ENCODE assay signal across 9 mouse cellular contexts in genomic region chr2:59178191-59178590, GRCm38 (mm10). TPM values are rescaled to one million over a fixed set of nuclear protein-coding genes. Genes with fewer than 3 reads are reported as not detected.
DNase-seq lines count a peak whose midpoint lies in the region; ATAC-seq lines count a peak whose summit lies in the region.
"Had no signal": no experiment of that assay in that cellular context is flagged by ENCODE, and none has a peak within 500 bp of the region (broad histone marks: within the 10 kb centered on the region; RNA-seq: fewer than 3 reads in every experiment).

No protein-coding gene starts in this region.

- no peaks in the 10 kb centered on the region for H3K27me3 ChIP-seq in midbrain, embryonic 13.5 days
- H3K27me3 ChIP-seq in stomach, embryonic 15.5 days (replicated peaks), result no peaks in the 10 kb centered on the region
- H3K27me3 ChIP-seq: embryonic facial prominence, embryonic 12.5 days had no signal

- WGBS in midbrain, embryonic 13.5 days, result 72% methylated on average over 8 of the region's 8 CpGs
- WGBS in stomach, embryonic 15.5 days, result 75% methylated on average over 8 of the region's 8 CpGs

- intact Hi-C loops in left cerebral cortex, postnatal 14 days (cut with DNase I), result no loop called here
- intact Hi-C loops in left cerebral cortex, postnatal 4 days (cut with DNase I), result no loop called here

- DNase-seq in left cerebral cortex, postnatal 14 days (ENCODE audit: low spot score in 2 of 2), result peak; percentile 66 to 80
- no peak for DNase-seq in left cerebral cortex, postnatal 4 days
- DNase-seq in frontal cortex, postnatal 10 days (ENCODE audit: low spot score in 2 of 2), result peak; percentile 29 to 35
- no peak for DNase-seq in lung, postnatal 4 days
- DNase-seq in embryo, embryonic 10 days (ENCODE audit: low spot score), result no peak

- H3K36me3 ChIP-seq in midbrain, embryonic 13.5 days, result no peaks in the 10 kb centered on the region
- no peaks in the 10 kb centered on the region for H3K36me3 ChIP-seq in stomach, embryonic 15.5 days
- H3K36me3 ChIP-seq: embryonic facial prominence, embryonic 12.5 days had no signal

- H3K27ac ChIP-seq in midbrain, embryonic 13.5 days, result no peak overlapping the region
- H3K27ac ChIP-seq in stomach, embryonic 15.5 days, result peak overlapping the region; percentile 74; the same call in 1 of the 2 replicates
- H3K27ac ChIP-seq: embryonic facial prominence, embryonic 12.5 days had no signal

- no peak overlapping the region for H3K4me3 ChIP-seq in midbrain, embryonic 13.5 days (replicated peaks)
- no peak overlapping the region for H3K4me3 ChIP-seq in stomach, embryonic 15.5 days (replicated peaks)
- H3K4me3 ChIP-seq: embryonic facial prominence, embryonic 12.5 days had no signal

- no peak overlapping the region for H3K9ac ChIP-seq in midbrain, embryonic 13.5 days (replicated peaks)
- no peak overlapping the region for H3K9ac ChIP-seq in stomach, embryonic 15.5 days
- H3K9ac ChIP-seq: embryonic facial prominence, embryonic 12.5 days had no signal

- no peaks in the 10 kb centered on the region for H3K9me3 ChIP-seq in midbrain, embryonic 13.5 days
- no peaks in the 10 kb centered on the region for H3K9me3 ChIP-seq in stomach, embryonic 15.5 days
- H3K9me3 ChIP-seq: embryonic facial prominence, embryonic 12.5 days had no signal

- H3K4me2 ChIP-seq in midbrain, embryonic 13.5 days (replicated peaks), result no peak overlapping the region
- no peak overlapping the region for H3K4me2 ChIP-seq in stomach, embryonic 15.5 days
- H3K4me2 ChIP-seq: embryonic facial prominence, embryonic 12.5 days had no signal

- peak; percentile 55 for ATAC-seq in midbrain, embryonic 13.5 days
- ATAC-seq in stomach, embryonic 15.5 days (ENCODE audit: insufficient read depth, low FRiP score, low read depth), result no peak
- ATAC-seq: activated CD4-positive, CD25-positive, alpha-beta regulatory T cell, adult 4 months had no signal

- H3K4me1 ChIP-seq in midbrain, embryonic 13.5 days (replicated peaks), result peaks cover 18% of the 10 kb centered on the region; the same call in 1 of the 2 replicates
- peaks cover 19% of the 10 kb centered on the region for H3K4me1 ChIP-seq in stomach, embryonic 15.5 days
- H3K4me1 ChIP-seq: embryonic facial prominence, embryonic 12.5 days had no signal

RNA-seq across cellular contexts. Expression of gene Pkp4, which starts 17.5 kb away (rescaled TPM):
- total RNA-seq in left cerebral cortex, postnatal 14 days (2021), result 100 to 1,000 TPM; 214 to 223 TPM
- 100 to 1,000 TPM; 165 to 170 TPM for total RNA-seq in left cerebral cortex, postnatal 4 days (2021)
- polyA plus RNA-seq in midbrain, embryonic 13.5 days (2015; fragmentation: Nextera tagmentation; extraction: Ambion mirVana), result 17.4 and 17.7 TPM in 2 replicates
- 27.2 and 30.4 TPM in 2 replicates for polyA plus RNA-seq in stomach, embryonic 15.5 days (2015; fragmentation: Nextera tagmentation; extraction: Ambion mirVana)

RNA-seq across cellular contexts. Expression of gene Ccdc148, which starts 17.7 kb away (rescaled TPM):
- total RNA-seq in left cerebral cortex, postnatal 14 days (2021), result 10 to 100 TPM; 10.6 to 11.4 TPM
- 10 to 100 TPM; 10.9 to 11.4 TPM for total RNA-seq in left cerebral cortex, postnatal 4 days (2021)
- 3.3 and 3.9 TPM in 2 replicates for polyA plus RNA-seq in midbrain, embryonic 13.5 days (2015; fragmentation: Nextera tagmentation; extraction: Ambion mirVana)
- 0.89 and 1.3 TPM in 2 replicates for polyA plus RNA-seq in stomach, embryonic 15.5 days (2015; fragmentation: Nextera tagmentation; extraction: Ambion mirVana)

Comparison
In these comparisons a context has a peak if more than half of its experiments do, and no peak if none do; other contexts are left out.
1. DNase-seq: peak in left cerebral cortex, postnatal 14 days (2 of 2) and frontal cortex, postnatal 10 days (2 of 2); none in left cerebral cortex, postnatal 4 days (single experiment), lung, postnatal 4 days (0 of 2) and embryo, embryonic 10 days (single experiment).